Mouse (Mus musculus) lung, postnatal 0 days (tissue): ENCODE data around the gene Tmigd3.

Source experiments
- CTCF ChIP-seq: IDR thresholded peaks from 2 replicates; pipeline ENCODE4 v1.5.1; 2016; ENCODE audit warnings: antibody characterized with exemption, mild to moderate bottlenecking
- EP300 ChIP-seq: IDR thresholded peaks from 2 replicates; pipeline ENCODE4 v1.6.1; 2016; ENCODE audit warnings: antibody characterized with exemption, mild to moderate bottlenecking, control low read depth

DNA sequence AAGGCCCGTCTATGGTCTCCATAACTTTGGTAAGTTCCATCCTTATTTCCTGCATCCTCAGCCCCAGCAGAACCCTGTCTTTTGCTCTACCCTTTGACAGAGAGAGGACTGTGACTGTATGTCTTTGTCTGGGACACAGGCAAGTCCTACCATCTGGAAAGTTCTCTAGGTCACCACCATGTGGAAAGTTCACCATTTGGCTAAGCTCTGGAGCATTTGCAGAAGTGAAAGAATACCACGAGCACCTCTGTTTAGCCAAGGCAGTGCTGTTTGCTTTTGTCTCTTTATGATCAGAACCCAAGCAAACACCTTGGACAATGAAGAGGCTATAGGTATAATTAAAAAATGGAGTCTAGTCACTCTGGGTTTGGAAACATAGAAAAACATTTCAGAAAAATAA, 51.3 kb downstream of the Tmigd3 start:
- no peak for TF ChIP-seq CTCF
- TF ChIP-seq EP300: no peak
